Mouse (Mus musculus) embryonic facial prominence, embryonic 14.5 days (tissue): Measurements from ENCODE around the gene Jakmip3. TPM values are rescaled to one million over a fixed set of nuclear protein-coding genes. Genes with fewer than 3 reads are reported as not detected.

Source experiments
- ATAC-seq: fragments of 200-750 bp; cut with Nextera tagmentation; 2 replicates; pipeline ENCODE4 v1.8.0; 2017; ENCODE audit warnings: low read depth, moderate number of reproducible peaks, moderate TSS enrichment
- DNase-seq: peaks from one replicate; pipeline ENCODE4 v3.0.0-alpha.2; 2015; ENCODE audit warnings: low spot score
- H3K27ac ChIP-seq: fragments of 300-500 bp; sonication (generic); replicated peaks from 2 replicates; pipeline ENCODE4 v1.5.1; 2014; ENCODE audit warnings: low read depth, mild to moderate bottlenecking, low read length, moderate library complexity
- H3K27me3 ChIP-seq: fragments of 300-500 bp; sonication (generic); replicated peaks from 2 replicates; pipeline ENCODE4 v1.6.1; 2014; ENCODE audit warnings: low read length; ENCODE audit not compliant: control insufficient read depth, insufficient read depth
- H3K36me3 ChIP-seq: fragments of 300-500 bp; sonication (generic); 2 replicates; pipeline ENCODE4 v1.6.1; 2014; ENCODE audit warnings: low read length, mixed read lengths; ENCODE audit not compliant: control insufficient read depth, insufficient read depth
- H3K4me1 ChIP-seq: fragments of 300-500 bp; sonication (generic); 2 replicates; pipeline ENCODE4 v1.6.1; 2014; ENCODE audit warnings: antibody characterized with exemption, low read length; ENCODE audit not compliant: control insufficient read depth, insufficient read depth
- H3K4me2 ChIP-seq: fragments of 300-500 bp; sonication (generic); 2 replicates; pipeline ENCODE4 v1.6.1; 2014; ENCODE audit warnings: low read depth, mild to moderate bottlenecking, low read length, moderate library complexity, mixed read lengths
- H3K4me3 ChIP-seq: fragments of 300-500 bp; sonication (generic); 2 replicates; pipeline ENCODE4 v1.5.1; 2014; ENCODE audit warnings: low read depth, mild to moderate bottlenecking, low read length
- H3K9ac ChIP-seq: fragments of 300-500 bp; sonication (generic); 2 replicates; pipeline ENCODE4 v1.6.1; 2014; ENCODE audit warnings: low read depth, mild to moderate bottlenecking, low read length, moderate library complexity, mixed read lengths
- H3K9me3 ChIP-seq: fragments of 300-500 bp; sonication (generic); 2 replicates; pipeline ENCODE4 v1.6.1; 2016; ENCODE audit warnings: low read length; ENCODE audit not compliant: control insufficient read depth
- WGBS: fragments of 180-500 bp; shearing (Covaris S2); extraction: QIAGEN DNeasy Blood & Tissue Kit; methylation state at CpG from one replicate; pipeline ENCODE4 v1.1.7; 2014; 5-methylcytosine and 5-hydroxymethylcytosine counted together
- polyA plus RNA-seq: library from polyadenylated mRNA; unstranded; fragments of >200 nt; fragmentation: Nextera tagmentation; extraction: Ambion mirVana; gene quantifications from 2 replicates; pipeline ENCODE4 v1.2.1, GENCODE M21; 2014

Jakmip3 gene
- polyA plus RNA-seq, 1 experiment from 2014 or later: 0.46 TPM

DNA sequence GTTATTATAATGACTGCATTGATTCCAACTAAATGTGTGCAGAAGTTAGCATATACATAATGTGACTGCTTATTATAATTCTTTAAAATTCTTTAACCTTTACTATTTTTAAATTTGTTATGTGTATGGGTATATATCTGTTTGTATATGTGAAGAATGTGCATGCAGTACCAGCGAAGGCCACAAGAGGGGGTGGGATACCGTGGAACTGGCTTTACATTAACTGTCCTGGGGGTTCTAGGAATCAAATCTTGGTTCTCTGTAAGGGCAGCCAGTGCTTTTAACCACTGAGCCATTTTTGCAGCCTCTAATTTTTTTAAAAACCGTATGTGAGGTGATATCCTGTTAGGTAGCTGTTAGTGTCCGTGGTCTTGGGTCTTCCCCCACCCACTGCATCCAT, 140.2 kb downstream of the Jakmip3 start:
- peaks cover 4% of the 10 kb centered on the region; the same call in 1 of the 2 replicates for H3K27me3 ChIP-seq
- ATAC-seq (no peak), DNase-seq (no peak)
- WGBS: 65% methylated on average over 4 of the region's 4 CpGs
- peaks cover 15% of the 10 kb centered on the region for H3K4me1 ChIP-seq
- no peak overlapping the region for H3K9ac ChIP-seq
- H3K9me3 ChIP-seq: no peaks in the 10 kb centered on the region
- H3K36me3 ChIP-seq: no peaks in the 10 kb centered on the region
- H3K27ac ChIP-seq: no peak overlapping the region
- H3K4me3 ChIP-seq: no peak overlapping the region
- H3K4me2 ChIP-seq: no peak overlapping the region

- no peaks in the 10 kb centered on the region for H3K9me3 ChIP-seq
- ATAC-seq: no peak
- H3K4me2 ChIP-seq: no peak overlapping the region
- peaks cover 15% of the 10 kb centered on the region for H3K4me1 ChIP-seq
- H3K36me3 ChIP-seq: no peaks in the 10 kb centered on the region
- WGBS: 40% methylated on average over 5 of the region's 5 CpGs
- DNase-seq: no peak
- H3K27me3 ChIP-seq: peaks cover 4% of the 10 kb centered on the region; the same call in 1 of the 2 replicates
- H3K4me3 ChIP-seq: no peak overlapping the region
- H3K9ac ChIP-seq: no peak overlapping the region
- H3K27ac ChIP-seq: no peak overlapping the region
These were observed 140.6 kb downstream of the Jakmip3 start for GRCm38 (mm10) chr7:139081158-139081557.

- no peak for ATAC-seq
- Histone ChIP-seq H3K36me3 (no peaks in the 10 kb centered on the region), H3K9me3 (no peaks in the 10 kb centered on the region), H3K4me3 (no peak overlapping the region), H3K27ac (no peak overlapping the region), H3K9ac (no peak overlapping the region), H3K27me3 (peaks cover 4% of the 10 kb centered on the region), H3K4me1 (peaks cover 12% of the 10 kb centered on the region), H3K4me2 (no peak overlapping the region)
- whole genome bisulfite sequencing: 69% methylated on average over 8 of the region's 8 CpGs
- DNase-seq: no peak
These were observed 141.8 kb downstream of the Jakmip3 start for GRCm38 (mm10) chr7:139082281-139082680.

DNA sequence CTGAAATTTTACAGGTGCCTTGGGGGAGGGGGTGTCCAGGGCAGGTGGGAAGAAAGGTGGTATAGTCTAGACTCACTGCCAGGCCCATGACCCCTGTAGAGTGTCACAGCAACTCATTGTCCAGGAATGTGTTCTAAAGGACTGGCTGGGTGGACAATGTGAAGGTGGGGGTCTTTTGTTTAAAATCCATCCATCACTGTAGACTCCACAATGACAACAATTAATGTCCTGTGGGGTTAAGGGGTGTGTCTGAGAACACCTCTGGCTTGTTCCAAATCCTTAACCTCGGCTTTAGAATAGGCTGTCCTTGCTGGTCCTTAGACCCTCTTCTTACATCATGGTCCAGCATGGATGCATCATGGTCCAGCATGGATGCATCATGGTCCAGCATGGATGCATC, 143.8 kb downstream of the Jakmip3 start:
- WGBS: 81% methylated on average over 1 of the region's 1 CpGs
- H3K4me3 ChIP-seq: no peak overlapping the region
- H3K27me3 ChIP-seq: peaks cover 4% of the 10 kb centered on the region
- no peak for DNase-seq
- no peak overlapping the region for H3K4me2 ChIP-seq
- H3K9ac ChIP-seq: no peak overlapping the region
- no peaks in the 10 kb centered on the region for H3K36me3 ChIP-seq
- H3K9me3 ChIP-seq: no peaks in the 10 kb centered on the region
- ATAC-seq: no peak
- H3K27ac ChIP-seq: no peak overlapping the region
- H3K4me1 ChIP-seq: peaks cover 11% of the 10 kb centered on the region; the same call in 1 of the 2 replicates

- H3K4me1 ChIP-seq: peaks cover 11% of the 10 kb centered on the region; the same call in 1 of the 2 replicates
- H3K27ac ChIP-seq: no peak within 1 kb of the TSS; the same call in 1 of the 2 replicates
- peak; percentile 83 for ATAC-seq
- peak within 1 kb of the TSS; percentile 80 for H3K9ac ChIP-seq
- H3K4me3 ChIP-seq: peak within 1 kb of the TSS; percentile 68
- no peaks in the 10 kb centered on the region for H3K9me3 ChIP-seq
- peaks cover 4% of the 10 kb centered on the region for H3K27me3 ChIP-seq
- DNase-seq: peak; percentile 93
- peaks cover 11% of the 10 kb centered on the region; the same call in 1 of the 2 replicates for H3K36me3 ChIP-seq
- H3K4me2 ChIP-seq: peak within 1 kb of the TSS; percentile 85
- WGBS: 11% methylated on average over 23 of the region's 32 CpGs
These were observed 145.2 kb downstream of the Jakmip3 start, which contains the start of gene Dpysl4 for GRCm38 (mm10) chr7:139085629-139086194. TSS of gene Dpysl4 (plus strand) at chr7:139086001.

GRCm38 (mm10) chr7:139086195-139087158, 145.9 kb downstream of the Jakmip3 start:
- WGBS: 3% methylated on average over 31 of the region's 61 CpGs
- H3K4me1 ChIP-seq: peaks cover 11% of the 10 kb centered on the region; the same call in 1 of the 2 replicates
- H3K9ac ChIP-seq: peak overlapping the region; percentile 80
- peaks cover 4% of the 10 kb centered on the region for H3K27me3 ChIP-seq
- peak; percentile 31 for DNase-seq
- peak overlapping the region; percentile 68 for H3K4me3 ChIP-seq
- peak overlapping the region; percentile 85 for H3K4me2 ChIP-seq
- peaks cover 16% of the 10 kb centered on the region; the same call in 1 of the 2 replicates for H3K36me3 ChIP-seq
- H3K9me3 ChIP-seq: no peaks in the 10 kb centered on the region
- no peak overlapping the region; the same call in 1 of the 2 replicates for H3K27ac ChIP-seq
- ATAC-seq: peak; percentile 79

- peak; percentile 48 for DNase-seq
- no peak for ATAC-seq
- H3K36me3 ChIP-seq: peaks cover 20% of the 10 kb centered on the region; the same call in 1 of the 2 replicates
- H3K27me3 ChIP-seq: peaks cover 4% of the 10 kb centered on the region
- H3K27ac ChIP-seq: no peak overlapping the region
- no peak overlapping the region for H3K4me3 ChIP-seq
- H3K9ac ChIP-seq: no peak overlapping the region
- WGBS: 63% methylated on average over 2 of the region's 2 CpGs
- peak overlapping the region; percentile 85; the same call in 1 of the 2 replicates for H3K4me2 ChIP-seq
- peaks cover 11% of the 10 kb centered on the region; the same call in 1 of the 2 replicates for H3K4me1 ChIP-seq
- H3K9me3 ChIP-seq: no peaks in the 10 kb centered on the region
These were observed 147.3 kb downstream of the Jakmip3 start for GRCm38 (mm10) chr7:139087801-139088200.
